Mouse (Mus musculus) urinary bladder, postnatal 10 days (tissue): Measurements from ENCODE around the gene Mypop.
A peak's percentile ranks its signal among the peaks of the same experiment; 100 is the strongest.

Experiments used
- DNase-seq: peaks from one replicate; pipeline ENCODE4 v3.0.0; 2022; ENCODE audit warnings: low spot score

Mypop gene

GRCm38 (mm10) chr7:19021048-19021447, 30.0 kb downstream of the Mypop start:
- DNase-seq = no peak

GRCm38 (mm10) chr7:19022189-19022958, 31.3 kb downstream of the Mypop start:
- DNase-seq = no peak

DNA sequence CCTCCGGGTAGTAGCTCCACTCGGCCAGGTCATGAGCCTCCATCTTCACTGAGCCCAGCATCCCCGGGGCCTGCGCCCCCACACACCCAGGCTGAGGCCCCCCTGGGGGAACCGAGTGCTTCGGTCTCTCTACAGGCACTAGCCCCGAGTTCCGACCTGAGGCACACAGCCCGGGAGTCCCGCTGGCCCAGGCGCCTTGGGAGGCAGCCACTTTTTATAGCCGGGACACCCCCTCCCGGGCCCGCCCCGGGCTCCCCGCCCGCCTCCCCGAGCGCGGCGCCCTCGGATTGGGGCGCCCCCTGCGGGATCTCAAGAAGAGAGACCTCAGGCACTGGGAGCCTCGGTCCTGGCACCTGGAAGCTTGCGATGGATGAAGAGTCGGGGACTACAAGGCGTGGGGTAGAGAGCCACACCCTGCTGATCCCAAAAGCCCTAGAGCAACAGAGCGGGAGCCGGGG, 32.3 kb downstream of the Mypop start, which contains the start of gene Foxa3:
Foxa3 (minus strand) TSS at position 182 of the 458 bp plus-strand sequence.
- DNase-seq = no peak

DNA sequence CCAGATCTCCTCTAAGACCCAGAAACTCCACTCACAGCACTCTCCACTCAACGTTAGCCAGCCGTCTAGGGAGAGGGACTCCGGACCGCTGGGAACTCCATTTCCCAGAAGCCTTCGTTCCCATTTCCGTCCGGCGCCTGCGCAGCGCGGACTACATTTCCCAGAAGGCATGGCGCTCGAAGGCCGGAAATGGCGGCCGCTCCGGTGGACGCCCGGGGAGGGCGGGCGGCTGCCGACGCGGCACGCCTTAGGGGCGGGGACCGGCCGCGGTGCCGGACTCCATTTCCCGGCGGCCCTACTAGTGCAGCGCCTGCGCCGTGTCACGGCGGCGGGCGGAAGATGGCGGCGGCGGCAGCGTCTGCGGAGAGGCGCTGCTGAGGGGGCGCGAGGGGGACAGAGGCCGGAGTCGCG, 33.1 kb downstream of the Mypop start, which contains the start of gene Sympk:
Sympk (plus strand) TSS at position 282 of the 411 bp plus-strand sequence.
- DNase-seq = peak; percentile 74

DNA sequence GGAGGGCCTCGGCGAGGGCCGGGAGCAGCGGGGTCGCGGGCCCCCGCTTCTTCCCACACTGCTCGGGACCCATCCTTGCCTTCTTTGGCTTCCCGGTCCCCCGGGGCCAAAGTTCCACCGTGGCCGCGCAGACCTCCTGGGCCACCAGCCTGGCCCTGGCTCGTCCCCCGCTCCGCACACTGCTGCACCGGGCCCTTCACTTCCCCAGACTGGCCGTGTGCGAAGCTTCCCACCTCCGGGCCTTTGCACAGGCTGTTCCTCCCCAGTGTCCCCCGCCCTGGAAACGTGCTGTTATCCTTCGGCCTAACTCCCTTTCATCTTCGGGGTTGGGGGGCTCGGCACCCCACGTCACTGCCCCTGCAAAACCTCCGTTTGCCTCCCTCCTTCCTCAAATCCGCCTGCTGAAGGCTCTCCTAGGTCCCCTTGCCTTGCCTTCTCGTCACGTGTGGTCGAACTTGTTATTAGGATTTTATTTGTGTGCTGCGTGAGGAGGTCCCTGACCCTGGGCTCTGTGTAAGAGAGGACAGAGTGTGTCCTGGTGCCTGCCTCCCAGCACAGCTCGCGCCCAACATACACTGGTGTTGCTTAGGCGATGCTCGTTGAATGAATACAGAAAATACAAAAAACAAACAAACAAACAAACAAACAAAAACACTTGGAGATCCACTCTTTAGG, 33.7 kb downstream of the Mypop start:
- no peak for DNase-seq

DNA sequence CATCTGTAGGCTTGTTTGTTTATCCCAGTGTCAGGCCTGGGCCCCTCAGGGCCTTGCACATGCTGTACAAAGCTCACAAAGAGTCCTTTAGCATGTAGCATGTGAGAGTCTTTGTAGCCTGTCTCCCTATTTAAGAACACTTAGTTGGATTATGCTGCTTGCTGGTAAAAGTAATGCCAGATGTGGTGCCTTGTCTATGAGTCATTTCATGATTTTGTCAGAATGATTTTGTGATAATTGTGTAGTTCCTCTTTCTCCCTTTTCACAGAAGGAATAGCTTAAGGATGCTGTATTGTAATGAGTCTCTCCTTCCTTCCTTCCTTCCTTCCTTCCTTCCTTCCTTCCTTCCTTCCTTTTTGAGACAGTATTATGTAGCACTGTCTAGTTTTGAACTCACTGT, 37.0 kb downstream of the Mypop start:
- DNase-seq = no peak

- DNase-seq = no peak
These were observed 38.1 kb downstream of the Mypop start for GRCm38 (mm10) chr7:19029084-19029653.

DNA sequence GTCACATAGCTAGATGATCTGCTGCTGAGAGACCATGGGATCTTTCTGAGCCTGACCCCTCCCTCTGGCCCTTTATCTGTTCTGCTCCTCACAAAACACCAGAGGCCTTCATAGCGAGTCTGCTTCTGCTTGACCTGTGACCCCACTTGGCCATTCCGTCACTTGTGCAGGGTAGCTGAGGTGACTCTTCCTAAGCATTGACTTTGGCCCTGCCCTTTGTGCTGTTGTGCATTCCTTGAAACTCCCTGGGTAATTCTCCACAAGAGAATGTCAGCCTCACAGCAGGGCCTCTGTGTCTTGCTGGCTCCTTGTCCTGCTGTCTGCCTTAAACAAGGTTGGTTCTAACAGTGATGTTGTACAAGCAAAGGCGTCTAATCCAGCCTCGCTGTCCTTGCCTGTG, 40.6 kb downstream of the Mypop start:
- no peak for DNase-seq

DNA sequence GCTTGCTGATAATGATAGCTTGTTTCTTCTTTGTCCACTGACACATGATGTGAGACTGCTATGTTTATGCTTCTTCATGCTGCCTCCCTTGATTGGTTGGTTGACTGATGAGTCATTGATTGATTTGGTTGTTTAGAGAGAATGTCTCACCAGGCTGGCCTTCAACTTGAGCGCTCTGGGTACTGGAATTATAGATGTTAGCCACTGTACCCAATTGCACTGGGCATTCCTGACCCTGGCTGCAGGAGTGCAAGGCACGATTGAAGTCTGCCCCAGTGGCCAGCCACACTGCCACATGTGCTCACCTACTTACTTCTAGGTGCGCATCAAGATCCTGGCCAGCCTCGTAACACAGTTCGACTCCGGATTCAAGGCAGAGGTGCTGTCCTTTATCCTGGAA, 53.6 kb downstream of the Mypop start:
- no peak for DNase-seq

DNA sequence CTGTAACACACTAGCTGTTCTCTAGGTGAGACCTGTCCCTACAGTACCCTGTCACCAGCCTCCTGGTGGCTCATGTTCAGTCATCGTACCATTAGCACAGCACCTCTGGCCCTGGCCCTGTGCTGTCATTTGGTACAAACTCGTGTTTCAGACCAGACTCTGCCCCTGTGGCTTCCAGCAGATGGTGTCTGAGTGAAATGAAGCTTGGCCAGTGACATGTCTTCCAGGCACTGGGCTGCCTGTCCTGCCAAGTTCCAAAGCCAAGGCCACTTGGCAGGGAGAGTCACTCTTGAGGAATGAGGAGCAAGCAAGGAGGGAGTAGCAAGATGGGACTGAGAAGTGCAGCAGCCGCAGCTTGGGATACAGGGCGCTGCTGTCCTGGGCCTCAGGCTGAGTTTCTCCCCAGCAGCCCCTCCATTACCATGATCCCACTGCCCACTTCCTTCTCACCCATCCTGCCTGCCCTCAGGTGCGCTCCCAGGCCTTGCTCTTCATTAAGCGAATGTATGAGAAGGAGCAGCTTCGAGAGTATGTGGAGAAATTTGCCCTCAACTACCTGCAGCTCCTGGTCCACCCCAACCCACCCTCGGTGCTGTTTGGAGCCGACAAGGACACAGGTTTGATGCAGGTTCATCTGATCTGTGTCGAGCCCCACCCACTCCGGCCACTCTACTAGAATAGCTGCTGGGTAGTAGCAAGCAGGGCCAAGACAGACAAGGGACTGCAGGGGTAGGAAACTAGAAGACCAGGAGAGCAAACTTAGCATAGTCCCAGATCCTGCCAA, 55.4 kb downstream of the Mypop start:
- DNase-seq = no peak

- DNase-seq = no peak
These were observed 57.0 kb downstream of the Mypop start for GRCm38 (mm10) chr7:19048006-19048527.

GRCm38 (mm10) chr7:19049252-19049651, 58.2 kb downstream of the Mypop start:
- DNase-seq = no peak

DNA sequence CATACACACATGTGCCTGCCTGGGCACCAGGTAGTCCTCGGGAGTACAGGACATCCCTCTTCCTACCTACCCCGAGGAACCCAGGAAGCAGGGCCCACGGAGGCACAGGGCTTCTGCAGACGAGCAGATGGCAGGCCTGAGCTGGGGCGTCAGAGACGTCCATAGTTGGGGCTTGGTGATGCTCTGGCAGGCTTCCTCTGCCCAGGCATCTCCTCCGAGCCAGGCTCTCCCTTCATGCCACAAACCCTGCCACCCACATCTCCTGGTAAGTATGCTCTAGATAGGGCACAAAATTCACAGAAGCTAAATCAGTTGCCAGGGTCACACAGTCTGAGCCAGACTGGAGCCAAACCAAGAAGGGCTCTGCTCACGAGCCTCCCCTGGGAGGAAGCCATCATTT, 59.1 kb downstream of the Mypop start:
- no peak for DNase-seq

GRCm38 (mm10) chr7:19051161-19051560, 60.1 kb downstream of the Mypop start:
- DNase-seq = no peak
